In genomic region chr19:34441979-34442378, GRCm38 (mm10) we compare ENCODE assay signal across 9 mouse cellular contexts. TPM values are rescaled to one million over a fixed set of nuclear protein-coding genes. Genes with fewer than 3 reads are reported as not detected.
DNase-seq lines count a peak whose midpoint lies in the region; ATAC-seq and TF ChIP-seq lines count a peak whose summit lies in the region.
"Had no signal": no experiment of that assay in that cellular context is flagged by ENCODE, and none has a peak within 500 bp of the region (broad histone marks: within the 10 kb centered on the region; RNA-seq: fewer than 3 reads in every experiment).

No protein-coding gene starts in this region.

- H3K4me1 ChIP-seq in heart, embryonic 11.5 days (ENCODE audit: control insufficient read depth, insufficient read depth, low read length), result peaks cover 9% of the 10 kb centered on the region; the same call in 1 of the 2 replicates
- H3K4me1 ChIP-seq in lung, embryonic 15.5 days, result peaks cover 18% of the 10 kb centered on the region; the same call in 1 of the 2 replicates
- H3K4me1 ChIP-seq in hindbrain, postnatal 0 days (ENCODE audit: insufficient read depth, low read length), result no peaks in the 10 kb centered on the region

- H3K27ac ChIP-seq in heart, embryonic 11.5 days (ENCODE audit: low read depth, low read length), result no peak overlapping the region
- H3K27ac ChIP-seq in lung, embryonic 15.5 days, result no peak overlapping the region
- no peak overlapping the region for H3K27ac ChIP-seq in hindbrain, postnatal 0 days
- H3K27ac ChIP-seq: kidney, postnatal 0 days had no signal

- H3K36me3 ChIP-seq in heart, embryonic 11.5 days (ENCODE audit: control insufficient read depth, insufficient read depth, low read length), result no peaks in the 10 kb centered on the region
- no peaks in the 10 kb centered on the region for H3K36me3 ChIP-seq in lung, embryonic 15.5 days
- H3K36me3 ChIP-seq in hindbrain, postnatal 0 days (ENCODE audit: insufficient read depth, low read length), result no peaks in the 10 kb centered on the region

- H3K9ac ChIP-seq in heart, embryonic 11.5 days (ENCODE audit: low read depth, low read length), result no peak overlapping the region
- H3K9ac ChIP-seq in lung, embryonic 15.5 days, result no peak overlapping the region
- no peak overlapping the region for H3K9ac ChIP-seq in hindbrain, postnatal 0 days (replicated peaks; ENCODE audit: low read length)

- ATAC-seq in heart, embryonic 11.5 days (replicated peaks; ENCODE audit: insufficient number of reproducible peaks, low FRiP score, low TSS enrichment), result no peak; the same call in 1 of the 2 replicates
- ATAC-seq in lung, embryonic 15.5 days (ENCODE audit: borderline replicate concordance, extremely low read depth, low FRiP score, low TSS enrichment), result peak; percentile 57; the same call in 1 of the 2 replicates
- no peak for ATAC-seq in hindbrain, postnatal 0 days
- no peak for ATAC-seq in erythroblast, adult 5-6 weeks (replicated peaks; ENCODE audit: low FRiP score, poor library complexity, severe bottlenecking)

- no peak for TF ChIP-seq CTCF in hindbrain, postnatal 0 days (IDR thresholded peaks at IDR 0.05; ENCODE audit: low read depth)

- H3K4me2 ChIP-seq in heart, embryonic 11.5 days, result no peak overlapping the region
- H3K4me2 ChIP-seq in lung, embryonic 15.5 days, result no peak overlapping the region
- H3K4me2 ChIP-seq in hindbrain, postnatal 0 days (ENCODE audit: low read depth, low read length), result no peak overlapping the region

- WGBS in heart, embryonic 11.5 days (ENCODE audit: insufficient replicate concordance), result 64% methylated on average over 2 of the region's 2 CpGs
- 58% methylated on average over 2 of the region's 2 CpGs for WGBS in lung, embryonic 15.5 days
- WGBS in hindbrain, postnatal 0 days, result 76% methylated on average over 2 of the region's 2 CpGs

- DNase-seq in heart, adult 11 months, result peak; percentile 97
- peak; percentile 74 for DNase-seq in 416B (ENCODE audit: low read depth)
- DNase-seq in fat pad, adult 2 months (ENCODE audit: extremely low read depth, low read depth, low spot score), result peak; percentile 90
- DNase-seq in hindbrain, postnatal 0 days (ENCODE audit: low spot score), result no peak
- DNase-seq in ovary, postnatal 36 days (ENCODE audit: low spot score), result no peak

- no peaks in the 10 kb centered on the region for H3K9me3 ChIP-seq in heart, embryonic 11.5 days (replicated peaks; ENCODE audit: control insufficient read depth, low read length)
- H3K9me3 ChIP-seq in lung, embryonic 15.5 days, result no peaks in the 10 kb centered on the region
- no peaks in the 10 kb centered on the region for H3K9me3 ChIP-seq in hindbrain, postnatal 0 days (ENCODE audit: low read length)

- H3K27me3 ChIP-seq in heart, embryonic 11.5 days (ENCODE audit: control insufficient read depth, insufficient read depth, low read length), result no peaks in the 10 kb centered on the region
- no peaks in the 10 kb centered on the region for H3K27me3 ChIP-seq in lung, embryonic 15.5 days
- H3K27me3 ChIP-seq in hindbrain, postnatal 0 days (ENCODE audit: insufficient read depth, low read length), result no peaks in the 10 kb centered on the region

- H3K4me3 ChIP-seq in heart, embryonic 11.5 days (ENCODE audit: low read depth, low read length), result no peak overlapping the region
- H3K4me3 ChIP-seq in lung, embryonic 15.5 days, result no peak overlapping the region
- no peak overlapping the region for H3K4me3 ChIP-seq in hindbrain, postnatal 0 days (ENCODE audit: low read length)

RNA-seq across cellular contexts. Expression of gene Ch25h, which starts 33.0 kb away (rescaled TPM):
- polyA plus RNA-seq in heart, embryonic 11.5 days (2014; fragmentation: Nextera tagmentation; extraction: Ambion mirVana), result 1.8 and 3.7 TPM in 2 replicates
- 0.60 and 0.66 TPM in 2 replicates for polyA plus RNA-seq in lung, embryonic 15.5 days (2015; fragmentation: Nextera tagmentation; extraction: Ambion mirVana)
- total RNA-seq in hindbrain, postnatal 0 days (2014; rRNA removed), result 1.2 and 1.6 TPM in 2 replicates
- polyA plus RNA-seq in hindbrain, postnatal 0 days (2015; fragmentation: Nextera tagmentation; extraction: Ambion mirVana), result 0.76 and 0.96 TPM in 2 replicates
- total RNA-seq in erythroblast, adult 5-6 weeks (2015; ENCODE audit: low replicate concordance), result not detected in 2 replicates
- total RNA-seq in erythroblast, adult 5-6 weeks (2017; ENCODE audit: low replicate concordance), result not detected in 2 replicates

Comparison
In these comparisons a context has a peak if more than half of its experiments do, and no peak if none do; other contexts are left out.
1. DNase-seq: peak in heart, adult 11 months (single experiment), 416B (single experiment) and fat pad, adult 2 months (single experiment); none in hindbrain, postnatal 0 days (single experiment) and ovary, postnatal 36 days (single experiment).